Mouse (Mus musculus) forebrain, embryonic 14.5 days (tissue): ENCODE data around the gene Ube2r2. TPM values are rescaled to one million over a fixed set of nuclear protein-coding genes. Genes with fewer than 3 reads are reported as not detected.

ENCODE experiments used
- ATAC-seq: fragments of 200-750 bp; cut with Nextera tagmentation; 2 replicates; pipeline ENCODE4 v1.8.0; 2017; ENCODE audit warnings: mild to moderate bottlenecking, moderate library complexity
- DNase-seq: peaks from one replicate; pipeline ENCODE4 v3.0.0-alpha.2; 2015; ENCODE audit warnings: low spot score
- H3K27ac ChIP-seq: fragments of 300-500 bp; sonication (generic); 2 replicates; pipeline ENCODE4 v1.5.1; 2014; ENCODE audit warnings: low read depth, mild to moderate bottlenecking, control low read depth, low read length, moderate library complexity
- H3K27me3 ChIP-seq: fragments of 300-500 bp; sonication (generic); replicated peaks from 2 replicates; pipeline ENCODE4 v1.6.1; 2014; ENCODE audit warnings: low read length, control low read depth, mixed read lengths; ENCODE audit not compliant: control insufficient read depth, insufficient read depth
- H3K36me3 ChIP-seq: fragments of 300-500 bp; sonication (generic); 2 replicates; pipeline ENCODE4 v1.6.1; 2014; ENCODE audit warnings: low read length, control low read depth; ENCODE audit not compliant: control insufficient read depth, insufficient read depth
- H3K4me1 ChIP-seq: fragments of 300-500 bp; sonication (generic); 2 replicates; pipeline ENCODE4 v1.6.1; 2014; ENCODE audit warnings: antibody characterized with exemption, low read length, control low read depth; ENCODE audit not compliant: control insufficient read depth, insufficient read depth
- H3K4me2 ChIP-seq: fragments of 300-500 bp; sonication (generic); 2 replicates; pipeline ENCODE4 v1.6.1; 2014; ENCODE audit warnings: mild to moderate bottlenecking, control low read depth, low read length
- H3K4me3 ChIP-seq: fragments of 300-500 bp; sonication (generic); 2 replicates; pipeline ENCODE4 v1.5.1; 2014; ENCODE audit warnings: low read depth, low read length, control low read depth
- H3K9ac ChIP-seq: fragments of 300-500 bp; sonication (generic); 2 replicates; pipeline ENCODE4 v1.6.1; 2014; ENCODE audit warnings: mild to moderate bottlenecking, low read length, control low read depth, moderate library complexity
- H3K9me3 ChIP-seq: fragments of 300-500 bp; sonication (generic); replicated peaks from 2 replicates; pipeline ENCODE4 v1.6.1; 2016; ENCODE audit warnings: low read length, control low read depth, mixed read lengths; ENCODE audit not compliant: control insufficient read depth
- WGBS: fragments of 180-500 bp; shearing (Covaris S2); extraction: QIAGEN DNeasy Blood & Tissue Kit; methylation state at CpG from one replicate; pipeline ENCODE4 v1.1.7; 2014; 5-methylcytosine and 5-hydroxymethylcytosine counted together
- polyA plus RNA-seq: library from polyadenylated mRNA; unstranded; fragments of >200 nt; fragmentation: Nextera tagmentation; extraction: Ambion mirVana; gene quantifications from 2 replicates; pipeline ENCODE4 v1.2.1, GENCODE M21; 2014

Gene Ube2r2
- polyA plus RNA-seq, 1 experiment from 2014 or later = 74.3 TPM

GRCm38 (mm10) chr4:41129836-41130235 lies 5.7 kb upstream of the Ube2r2 start:
- no peak for DNase-seq
- Histone ChIP-seq H3K27ac (no peak overlapping the region), H3K9ac (no peak overlapping the region), H3K36me3 (no peaks in the 10 kb centered on the region), H3K4me3 (no peak overlapping the region), H3K27me3 (no peaks in the 10 kb centered on the region), H3K4me1 (no peaks in the 10 kb centered on the region), H3K9me3 (no peaks in the 10 kb centered on the region), H3K4me2 (no peak overlapping the region)
- WGBS = 85% methylated on average over 3 of the region's 3 CpGs
- ATAC-seq = no peak

- Histone ChIP-seq H3K4me1 (0 out of 2 replicates have a peak, but pooled peaks cover 3% of the 10 kb centered on the region), H3K4me3 (no peak overlapping the region), H3K27ac (no peak overlapping the region), H3K9me3 (no peaks in the 10 kb centered on the region), H3K27me3 (no peaks in the 10 kb centered on the region), H3K9ac (no peak overlapping the region), H3K36me3 (no peaks in the 10 kb centered on the region), H3K4me2 (no peak overlapping the region)
- WGBS = 69% methylated on average over 6 of the region's 6 CpGs
- no peak for ATAC-seq
- DNase-seq = no peak
Measured at GRCm38 (mm10) chr4:41132471-41132870, 3.1 kb upstream of the Ube2r2 start.

DNA sequence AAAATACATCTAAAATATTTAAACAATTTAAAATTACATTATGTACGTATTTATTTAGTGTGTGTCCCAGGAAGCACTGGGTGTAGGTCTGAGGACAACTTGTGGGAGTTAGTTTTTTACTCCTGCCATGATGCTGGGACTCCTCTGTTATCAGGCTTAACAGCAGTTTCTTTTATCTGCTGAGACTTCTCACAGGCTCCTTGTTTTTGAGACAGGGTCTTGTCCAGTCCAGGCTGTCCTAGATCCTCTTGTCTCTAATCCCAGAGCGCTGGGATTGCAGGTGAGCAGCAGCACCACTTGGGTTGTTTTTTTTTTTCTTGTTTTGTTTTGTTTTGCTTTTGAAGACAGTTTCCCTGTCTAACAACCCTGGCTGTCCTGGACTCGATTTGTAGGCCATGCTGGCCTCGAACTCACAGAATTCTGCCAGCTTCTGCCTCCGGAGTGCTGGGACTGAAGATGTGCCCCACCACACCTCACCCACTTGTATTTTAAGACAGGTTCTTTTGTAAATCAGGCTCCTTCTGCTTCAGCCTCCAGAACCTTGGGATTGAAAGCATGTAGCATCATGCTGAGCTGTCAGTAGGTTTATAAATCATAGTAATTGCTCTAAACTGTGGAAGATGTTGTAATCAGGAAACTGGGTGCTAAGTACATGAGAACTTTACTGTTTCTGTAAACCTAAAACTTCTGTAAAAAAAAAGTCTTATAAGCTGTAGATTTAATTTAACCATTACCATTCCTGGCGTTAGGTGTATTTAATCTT lies 1.8 kb upstream of the Ube2r2 start:
- Histone ChIP-seq H3K4me1 (0 out of 2 replicates have a peak, but pooled peaks cover 3% of the 10 kb centered on the region), H3K27me3 (no peaks in the 10 kb centered on the region), H3K9me3 (no peaks in the 10 kb centered on the region), H3K4me3 (no peak overlapping the region), H3K4me2 (no peak overlapping the region), H3K27ac (no peak overlapping the region), H3K9ac (no peak overlapping the region), H3K36me3 (no peaks in the 10 kb centered on the region)
- WGBS = 81% methylated on average over 6 of the region's 6 CpGs
- DNase-seq = no peak
- no peak for ATAC-seq

DNA sequence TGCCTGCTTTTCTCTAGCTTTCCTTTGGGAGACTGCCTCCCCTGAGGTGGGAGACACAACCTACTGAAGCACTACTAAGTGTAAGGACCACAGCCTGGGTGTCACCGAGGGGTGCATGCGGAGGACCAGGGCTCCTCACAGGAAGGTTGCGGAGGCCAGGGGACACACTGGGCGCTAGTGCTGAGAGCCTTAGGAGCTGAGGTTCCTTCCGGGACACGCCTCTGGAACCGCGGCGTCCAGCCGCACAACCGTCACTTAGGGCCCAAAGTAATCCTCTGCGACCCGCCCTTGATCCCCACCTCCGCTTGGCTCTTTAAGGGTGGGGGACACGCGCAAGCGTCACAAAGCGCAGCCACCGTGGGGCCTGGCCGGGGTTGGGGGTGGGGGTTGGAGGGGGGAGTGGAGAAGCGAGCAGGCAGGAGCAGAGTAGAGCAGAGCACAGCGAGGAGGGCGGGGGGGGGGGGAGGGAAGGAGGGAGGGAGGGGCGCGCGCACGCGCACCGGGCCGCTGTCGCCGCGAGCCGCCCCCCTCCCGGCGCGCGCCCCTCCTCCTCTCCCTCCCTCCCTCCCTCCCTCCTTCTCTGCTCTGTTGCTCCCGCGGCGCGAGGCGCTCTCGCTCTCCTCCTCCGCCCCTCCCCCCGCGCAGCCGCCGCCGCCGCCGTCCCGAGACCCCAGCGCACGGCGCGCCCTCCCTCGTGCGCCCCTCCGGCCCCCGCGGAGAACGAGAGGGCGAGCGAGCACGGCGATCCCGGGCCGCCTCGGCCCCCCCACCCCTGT lies 420 bp upstream of the Ube2r2 start:
- Histone ChIP-seq H3K9me3 (no peaks in the 10 kb centered on the region), H3K4me2 (peak overlapping the region; percentile 73), H3K36me3 (no peaks in the 10 kb centered on the region), H3K27me3 (no peaks in the 10 kb centered on the region), H3K4me1 (0 out of 2 replicates have a peak, but pooled peaks cover 3% of the 10 kb centered on the region), H3K4me3 (peak overlapping the region; percentile 95), H3K27ac (peak overlapping the region; percentile 99), H3K9ac (peak overlapping the region; percentile 99)
- DNase-seq (peak; percentile 93), ATAC-seq (peak; percentile 94)
- under 1% methylated on average over 23 of the region's 70 CpGs for WGBS

DNA sequence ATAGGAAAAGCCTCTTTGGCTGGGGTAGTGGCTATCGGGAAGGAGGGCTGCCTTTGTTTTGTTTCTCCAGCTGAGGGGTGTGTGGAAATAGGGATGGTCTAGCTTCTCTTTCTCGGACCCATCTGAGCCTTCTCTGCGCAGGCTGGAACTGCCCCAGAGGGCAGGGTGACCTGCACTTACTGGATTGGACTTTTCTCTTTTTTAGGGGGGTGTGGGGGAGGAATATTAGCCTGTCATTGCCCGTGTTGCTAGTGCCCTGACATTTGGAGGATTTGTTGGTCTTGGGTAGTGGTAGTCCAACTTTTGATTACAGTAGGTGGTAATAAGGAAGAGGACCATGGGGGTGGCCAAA lies 887 bp downstream of the Ube2r2 start:
- DNase-seq = no peak
- Histone ChIP-seq H3K9ac (peak overlapping the region; percentile 99), H3K4me1 (0 out of 2 replicates have a peak, but pooled peaks cover 3% of the 10 kb centered on the region), H3K4me2 (peak overlapping the region; percentile 63), H3K4me3 (peak overlapping the region; percentile 95), H3K9me3 (no peaks in the 10 kb centered on the region), H3K36me3 (peaks cover 6% of the 10 kb centered on the region; the same call in 1 of the 2 replicates), H3K27ac (peak overlapping the region; percentile 99), H3K27me3 (no peaks in the 10 kb centered on the region)
- WGBS = 0% methylated on average over 4 of the region's 4 CpGs
- ATAC-seq = peak; percentile 16

DNA sequence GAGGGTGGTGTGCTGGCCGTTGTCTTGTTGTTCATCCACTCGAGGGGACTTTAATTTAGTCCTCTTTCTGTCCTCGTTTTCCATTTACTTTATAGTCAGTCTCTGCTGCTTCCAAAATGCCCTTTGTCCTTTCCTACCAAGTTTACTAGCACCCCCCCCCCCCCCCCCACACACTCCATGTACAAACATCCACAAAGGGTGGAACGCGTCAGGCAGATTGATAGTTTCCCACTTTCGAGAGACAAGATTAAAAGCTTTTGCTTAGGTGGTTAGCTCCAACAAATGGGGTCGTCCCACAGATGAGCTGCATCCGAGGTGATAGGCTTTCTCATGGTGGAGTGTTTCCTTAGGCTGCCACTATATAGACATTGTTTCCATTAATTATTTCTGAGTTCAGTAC lies 1.3 kb downstream of the Ube2r2 start:
- H3K9me3 ChIP-seq = no peaks in the 10 kb centered on the region
- H3K4me1 ChIP-seq = 0 out of 2 replicates have a peak, but pooled peaks cover 3% of the 10 kb centered on the region
- DNase-seq = peak; percentile 7
- peak overlapping the region; percentile 99 for H3K27ac ChIP-seq
- WGBS = 0% methylated on average over 8 of the region's 8 CpGs
- H3K36me3 ChIP-seq = peaks cover 6% of the 10 kb centered on the region; the same call in 1 of the 2 replicates
- peak overlapping the region; percentile 63 for H3K4me2 ChIP-seq
- peak overlapping the region; percentile 95 for H3K4me3 ChIP-seq
- ATAC-seq = no peak
- peak overlapping the region; percentile 99 for H3K9ac ChIP-seq
- no peaks in the 10 kb centered on the region for H3K27me3 ChIP-seq

DNA sequence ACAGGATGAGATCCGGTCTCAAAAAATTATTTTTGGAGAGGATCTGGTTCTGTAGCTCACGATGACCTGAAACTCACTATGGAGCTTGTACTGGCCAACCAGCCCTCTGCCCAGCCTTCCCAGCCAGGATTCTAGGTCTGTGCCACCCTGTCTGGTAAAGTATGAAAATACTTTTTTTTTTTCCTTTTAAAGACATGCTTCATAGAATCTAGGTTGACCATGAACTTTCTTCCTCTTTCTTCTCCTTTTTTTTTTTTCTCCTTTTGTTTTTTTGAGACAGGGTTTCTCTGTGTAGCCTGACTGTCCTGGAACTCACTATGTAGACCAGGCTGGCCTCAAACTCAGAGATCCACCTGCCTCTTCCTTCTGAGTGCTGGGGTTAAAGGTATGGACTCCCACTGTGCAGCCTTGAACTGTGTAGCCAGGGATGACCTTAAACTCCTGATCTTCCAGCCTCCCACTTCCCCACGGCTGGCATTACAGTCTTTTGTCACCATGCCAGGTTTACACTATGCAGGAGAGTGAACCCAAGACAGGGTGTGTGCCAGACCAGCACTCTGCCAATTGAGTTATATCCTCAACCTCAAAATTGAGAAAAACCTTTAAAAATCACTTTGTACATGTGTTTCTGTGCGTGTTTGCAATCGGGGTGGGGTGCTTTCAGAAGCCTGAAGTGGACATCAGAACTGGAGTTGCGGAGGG lies 4.8 kb downstream of the Ube2r2 start:
- ATAC-seq (no peak), DNase-seq (no peak)
- peaks cover 16% of the 10 kb centered on the region; the same call in 1 of the 2 replicates for H3K36me3 ChIP-seq
- H3K4me1 ChIP-seq = 0 out of 2 replicates have a peak, but pooled peaks cover 3% of the 10 kb centered on the region
- 89% methylated on average over 6 of the region's 6 CpGs for WGBS
- no peak overlapping the region for H3K4me3 ChIP-seq
- no peak overlapping the region for H3K27ac ChIP-seq
- no peaks in the 10 kb centered on the region for H3K27me3 ChIP-seq
- H3K9me3 ChIP-seq = no peaks in the 10 kb centered on the region
- no peak overlapping the region for H3K9ac ChIP-seq
- H3K4me2 ChIP-seq = no peak overlapping the region

DNA sequence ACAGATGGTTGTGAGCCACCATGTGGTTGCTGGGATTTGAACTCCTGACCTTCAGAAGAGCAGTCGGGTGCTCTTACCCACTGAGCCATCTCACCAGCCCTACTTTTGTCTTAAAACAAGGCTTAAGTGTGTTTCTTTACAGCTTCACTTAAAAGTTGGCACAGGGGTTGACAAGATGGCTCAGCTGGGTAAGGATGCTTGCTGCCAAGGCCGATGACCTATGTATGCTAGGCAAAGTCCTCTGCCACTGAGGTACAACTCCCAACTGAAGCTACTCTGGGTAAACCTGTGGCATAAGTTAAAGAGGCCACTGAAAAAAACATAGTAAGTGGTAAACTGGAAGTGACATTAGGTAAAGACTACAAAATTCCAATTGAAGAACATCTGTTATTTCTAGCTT lies 7.1 kb downstream of the Ube2r2 start:
- Histone ChIP-seq H3K9me3 (no peaks in the 10 kb centered on the region), H3K9ac (no peak overlapping the region), H3K4me2 (no peak overlapping the region), H3K27me3 (no peaks in the 10 kb centered on the region), H3K4me1 (no peaks in the 10 kb centered on the region), H3K36me3 (peaks cover 16% of the 10 kb centered on the region; the same call in 1 of the 2 replicates), H3K4me3 (no peak overlapping the region), H3K27ac (no peak overlapping the region)
- DNase-seq = no peak
- 90% methylated on average over 2 of the region's 2 CpGs for WGBS
- ATAC-seq = no peak
